Mouse (Mus musculus): ENCODE measurements around the gene Synj2bp. TPM values are rescaled to one million over a fixed set of nuclear protein-coding genes. Genes with fewer than 3 reads are reported as not detected.

Gene Synj2bp
- 2.0 and 2.4 TPM in 2 replicates for polyA plus RNA-seq (2012)

DNA sequence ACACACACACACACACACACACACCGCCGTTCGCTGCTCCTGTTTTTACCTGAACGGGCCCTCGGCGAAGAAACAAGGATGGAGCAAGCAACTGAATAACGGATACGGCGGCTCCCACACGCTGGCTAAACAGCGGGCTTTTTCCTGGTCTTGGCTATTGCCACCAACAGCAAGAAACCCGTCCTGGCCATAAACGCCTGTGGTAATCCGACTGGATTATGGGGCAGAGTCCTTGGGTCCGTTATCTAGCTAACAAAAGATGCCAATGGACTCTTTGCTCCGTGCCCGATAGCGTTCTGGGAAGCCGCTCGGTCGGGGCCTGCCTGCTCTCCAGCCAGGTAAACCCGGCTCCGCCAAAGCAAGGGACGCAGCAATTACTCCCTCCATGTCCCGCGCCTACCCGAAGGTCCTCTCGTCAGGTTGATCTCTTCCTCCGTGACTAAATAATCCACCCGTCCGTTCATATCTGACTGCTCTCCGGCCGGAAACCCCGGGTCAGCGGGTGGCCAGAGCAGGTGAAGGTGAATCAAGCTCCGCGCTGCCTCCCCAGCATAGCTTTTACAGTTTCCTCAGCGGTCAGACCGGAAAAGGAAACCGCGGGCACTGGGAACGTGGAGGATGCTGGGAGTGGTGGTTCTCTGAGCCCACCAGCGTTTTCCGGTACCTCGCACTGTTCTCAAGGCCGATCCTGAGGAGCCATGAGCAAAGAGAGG, at the start of gene Synj2bp, which contains the start of gene Gm20498:
Synj2bp (minus strand) TSS at position 596 of the 713 bp plus-strand sequence.
Gm20498 (minus strand) TSS at position 590 of the 713 bp plus-strand sequence.
- no peak for TF ChIP-seq GATA1 (IDR thresholded peaks at IDR 0.05; ENCODE audit: low read length)

DNA sequence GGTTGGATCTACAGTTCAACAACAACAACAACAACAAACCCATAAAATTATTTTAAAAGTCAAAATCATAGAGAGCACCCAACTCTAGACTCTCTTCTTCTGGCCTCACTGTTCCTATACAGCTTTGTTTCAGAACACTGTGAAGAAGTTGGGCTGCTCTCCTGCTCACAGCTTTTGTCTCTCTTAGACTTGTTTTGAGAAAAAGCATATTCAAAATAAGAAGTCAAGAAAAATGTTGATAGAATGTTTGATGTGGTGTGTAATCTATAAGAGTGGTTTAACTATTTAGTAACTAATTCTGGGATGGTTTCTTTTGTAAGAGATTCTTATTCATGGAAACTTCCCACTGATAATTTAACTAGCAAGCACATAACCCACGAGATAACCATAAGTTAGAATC, 35.7 kb upstream of the Synj2bp start, which contains the start of gene Adam21:
Adam21 (minus strand) TSS at position 101 of the 400 bp plus-strand sequence.
- no peak for TF ChIP-seq GATA1 (IDR thresholded peaks at IDR 0.05; ENCODE audit: low read length)

DNA sequence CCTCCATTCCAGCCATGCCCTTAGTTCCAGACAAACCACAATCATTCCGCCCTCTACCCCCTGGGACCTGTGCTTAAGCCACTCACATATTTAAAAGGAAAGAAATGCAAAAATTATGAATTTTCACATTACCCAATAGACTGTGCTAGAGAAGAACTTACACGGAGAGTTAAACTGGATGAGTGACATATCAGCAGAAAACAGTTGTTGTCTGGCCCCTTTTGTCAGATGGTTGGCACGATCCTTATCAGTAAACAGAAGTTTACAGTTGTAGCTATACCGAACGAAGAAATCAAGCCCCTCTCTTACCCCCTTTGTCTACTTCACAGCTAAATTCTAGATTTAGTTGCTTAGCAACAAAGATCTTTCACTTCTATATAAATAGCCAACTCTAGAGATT, 35.2 kb upstream of the Synj2bp start:
- peak; percentile 16 for TF ChIP-seq GATA1 (IDR thresholded peaks at IDR 0.05; ENCODE audit: low read length)

DNA sequence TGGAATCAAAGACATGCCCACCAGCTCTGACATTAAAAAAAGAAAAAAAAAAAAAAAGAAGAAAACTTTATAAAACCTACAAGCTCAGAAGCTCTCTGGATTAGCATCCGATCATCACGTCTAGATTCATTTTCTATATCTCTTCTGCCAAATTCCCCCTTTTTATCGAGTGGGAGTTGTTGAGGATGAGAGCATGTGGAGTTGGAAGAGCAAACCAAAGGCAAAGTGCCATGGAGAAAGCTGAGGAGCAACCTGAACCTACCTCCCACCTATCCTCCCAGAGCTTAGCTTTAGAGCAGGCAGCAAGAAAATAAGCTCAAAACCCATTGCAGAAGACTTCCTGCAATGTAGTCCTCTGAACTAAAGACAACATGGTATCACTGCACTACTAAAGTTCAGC, 31.5 kb upstream of the Synj2bp start:
- TF ChIP-seq GATA1 (IDR thresholded peaks at IDR 0.05; ENCODE audit: low read length): no peak

DNA sequence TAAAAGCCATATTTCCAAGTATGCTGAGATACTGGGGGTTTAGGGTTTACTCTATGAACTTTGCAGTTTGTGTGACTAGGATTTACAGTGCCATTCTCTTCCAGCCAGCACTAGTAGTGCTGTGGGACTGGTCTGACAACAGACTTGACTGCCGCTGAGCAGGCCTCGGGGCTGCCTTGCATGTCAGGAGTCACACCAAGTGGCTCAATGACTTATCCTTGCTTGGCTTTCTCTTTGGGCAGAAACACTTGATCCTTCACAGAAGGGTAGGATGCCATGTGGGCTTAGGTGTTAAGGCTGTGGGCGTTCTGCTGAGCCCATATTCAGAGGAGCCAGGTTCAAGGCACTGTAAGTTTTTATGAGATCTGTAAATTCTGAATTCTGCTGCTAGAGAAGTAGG, 16.6 kb upstream of the Synj2bp start:
- no peak for TF ChIP-seq GATA1 (IDR thresholded peaks at IDR 0.05; ENCODE audit: low read length)

DNA sequence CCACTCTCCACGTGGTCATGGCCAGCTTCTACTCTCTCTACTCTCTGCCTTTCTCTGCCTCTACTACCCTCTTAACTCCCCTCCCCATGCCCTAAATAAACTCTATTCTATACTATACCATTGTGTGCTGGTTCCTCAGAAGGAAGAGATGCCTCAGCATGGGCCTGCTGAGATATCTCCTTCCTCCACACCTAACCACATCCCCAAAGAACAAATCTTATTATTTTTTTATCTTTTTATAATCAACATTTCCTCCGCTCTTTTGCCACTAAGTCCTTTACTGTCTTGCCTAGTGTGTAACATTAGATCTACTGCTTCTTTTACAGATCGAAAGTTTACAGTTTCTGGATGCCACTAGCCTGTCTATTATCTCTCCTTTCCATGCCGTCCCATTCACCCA, 14.5 kb upstream of the Synj2bp start:
- TF ChIP-seq GATA1 (IDR thresholded peaks at IDR 0.05; ENCODE audit: low read length): no peak

DNA sequence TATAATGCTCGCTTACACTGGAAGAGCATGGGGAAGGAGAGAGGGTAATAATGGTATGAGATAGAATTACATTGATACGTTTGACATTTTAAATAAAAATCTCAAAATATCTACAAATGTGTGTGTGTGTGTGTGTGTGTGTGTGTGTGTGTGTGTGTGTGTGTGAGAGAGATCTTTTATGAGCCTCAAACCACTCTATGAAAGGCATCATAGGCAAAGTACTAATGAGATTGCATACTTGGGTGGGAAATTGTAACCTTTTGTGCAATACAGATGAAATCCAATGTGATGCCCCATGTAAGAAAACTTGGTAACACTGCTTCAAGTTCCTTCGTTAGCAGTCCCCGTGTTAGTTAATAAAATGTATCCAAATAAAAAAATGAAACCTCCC, 313 bp upstream of the Synj2bp start:
- TF ChIP-seq GATA1 (IDR thresholded peaks at IDR 0.05; ENCODE audit: low read length): no peak

DNA sequence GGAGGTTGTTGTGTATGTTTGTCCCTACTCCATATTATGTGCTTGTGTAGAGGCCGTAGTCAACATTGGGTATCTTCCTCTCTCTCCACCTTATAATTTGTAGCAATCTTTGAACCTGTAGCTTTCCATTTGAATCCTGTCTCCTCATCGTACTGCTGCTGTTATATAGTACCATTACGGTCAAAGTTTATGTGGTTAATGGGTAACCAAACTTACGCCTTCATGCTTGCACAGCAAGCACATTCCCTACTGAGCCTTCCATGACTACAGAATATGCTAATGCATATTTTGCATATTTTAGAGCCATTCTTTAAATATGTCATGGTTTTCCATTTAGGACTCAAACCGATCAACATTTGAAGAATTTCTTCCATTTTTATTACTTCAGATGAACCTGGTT, 42.2 kb downstream of the Synj2bp start:
- no peak for TF ChIP-seq GATA1 (IDR thresholded peaks at IDR 0.05; ENCODE audit: low read length)

DNA sequence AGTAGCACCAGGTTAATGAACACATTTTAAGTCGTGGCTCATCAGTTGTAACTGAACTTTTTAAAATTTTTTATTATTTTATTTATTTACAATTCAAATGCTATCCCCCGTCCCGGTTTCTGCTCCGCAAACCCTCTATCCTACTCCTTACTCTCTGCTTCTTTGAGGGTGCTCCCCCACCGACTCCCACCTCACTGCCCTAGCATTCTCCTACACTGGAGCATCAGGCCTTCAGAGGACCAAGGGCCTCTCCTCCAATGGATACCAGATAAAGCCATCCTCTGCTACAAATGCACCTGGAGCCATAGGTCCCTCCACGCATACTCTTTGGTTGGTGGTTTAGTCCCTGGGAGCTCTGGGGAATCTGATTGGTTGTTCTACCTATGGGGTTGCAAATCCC, 47.4 kb downstream of the Synj2bp start:
- TF ChIP-seq GATA1 (IDR thresholded peaks at IDR 0.05; ENCODE audit: low read length): no peak

DNA sequence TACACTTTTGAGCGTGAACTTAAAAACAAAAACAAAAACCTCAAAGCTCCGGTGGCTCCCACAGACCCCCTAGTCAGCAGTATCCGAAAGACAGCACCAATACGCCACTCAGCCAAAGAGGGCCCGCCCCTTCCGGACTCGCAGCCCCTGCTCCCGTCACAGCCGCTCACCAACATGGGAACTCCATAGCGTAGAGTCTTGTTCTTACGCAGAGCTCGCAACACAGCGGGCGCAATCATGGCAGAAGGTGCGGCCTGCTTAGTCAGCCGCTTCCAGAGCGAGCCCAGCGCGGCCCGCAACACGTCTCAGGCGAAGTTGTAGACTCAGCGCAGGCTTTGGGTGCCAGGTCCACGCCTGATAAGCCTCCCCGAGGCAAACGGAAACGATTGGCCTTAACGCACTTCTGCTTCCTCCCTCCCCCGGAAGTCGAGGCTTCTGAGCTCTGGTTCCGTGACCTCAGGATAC, 48.0 kb downstream of the Synj2bp start, which contains the start of gene Cox16:
Cox16 (minus strand) TSS at position 401 of the 465 bp plus-strand sequence.
- no peak for TF ChIP-seq GATA1 (IDR thresholded peaks at IDR 0.05; ENCODE audit: low read length)

DNA sequence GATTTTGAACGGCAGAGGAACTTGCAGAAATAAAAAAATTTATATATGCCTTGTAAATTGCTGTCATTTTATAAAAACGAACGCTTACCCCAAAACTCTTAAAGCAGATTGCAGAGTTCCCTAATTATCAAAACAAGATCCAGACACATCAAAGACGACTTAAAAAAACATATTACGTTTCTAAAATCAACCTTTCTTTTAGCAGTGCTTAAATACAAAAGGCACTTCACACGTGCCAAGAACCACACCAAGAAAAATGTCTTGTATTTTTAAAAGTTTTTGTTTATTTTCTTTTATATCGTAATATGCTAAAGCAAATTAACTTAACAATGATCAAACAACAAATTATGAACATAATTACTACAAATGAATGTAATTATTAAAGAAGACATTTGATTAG, 48.5 kb downstream of the Synj2bp start:
- no peak for TF ChIP-seq GATA1 (IDR thresholded peaks at IDR 0.05; ENCODE audit: low read length)

DNA sequence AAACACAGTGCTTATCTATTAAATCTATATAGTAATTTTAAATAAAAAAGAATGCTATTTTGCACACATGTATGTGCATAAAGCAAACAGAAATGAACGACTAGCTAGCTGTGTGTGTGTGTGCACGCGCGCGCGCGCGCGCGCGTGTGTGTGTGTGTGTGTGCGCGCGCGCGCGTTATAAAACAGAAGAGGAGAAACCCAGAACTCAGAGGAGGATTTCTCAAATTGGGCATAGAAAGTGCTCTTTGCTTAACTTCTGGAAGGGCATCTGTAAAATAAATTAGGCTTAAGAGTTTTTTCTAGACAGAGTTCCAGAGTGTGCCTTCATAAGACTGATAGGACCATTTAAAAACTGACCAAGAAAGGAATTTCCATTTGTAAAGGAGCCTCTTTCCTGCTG, 49.1 kb downstream of the Synj2bp start:
- no peak for TF ChIP-seq GATA1 (IDR thresholded peaks at IDR 0.05; ENCODE audit: low read length)

Other genes starting within 250 kb of the Synj2bp start
- gene Slc8a3, start 199.7 kb downstream of the Synj2bp start, polyA plus RNA-seq (2012): not detected in 2 replicates
- gene Gm4787, start 153.4 kb downstream of the Synj2bp start, polyA plus RNA-seq (2012): not detected in 2 replicates
- gene Adam4, start 111.0 kb downstream of the Synj2bp start, polyA plus RNA-seq (2012): not detected in 2 replicates
- gene Cox16, start 47.8 kb downstream of the Synj2bp start, polyA plus RNA-seq (2012): 6.2 and 69.5 TPM in 2 replicates
- 28.7 and 68.7 TPM in 2 replicates for gene Gm20498, start within 50 bp of the Synj2bp start, polyA plus RNA-seq (2012)
- gene Adam21, start 35.6 kb upstream of the Synj2bp start, polyA plus RNA-seq (2012): not detected in 2 replicates
- gene Med6, start 62.1 kb upstream of the Synj2bp start, polyA plus RNA-seq (2012): 1.0 and 2.4 TPM in 2 replicates
- not detected in 2 replicates for gene Ttc9, start 98.3 kb upstream of the Synj2bp start, polyA plus RNA-seq (2012)
- gene Map3k9, start 248.3 kb upstream of the Synj2bp start, polyA plus RNA-seq (2012): not detected in 2 replicates